Mouse (Mus musculus): ENCODE measurements around the gene Plekha1.

DNA sequence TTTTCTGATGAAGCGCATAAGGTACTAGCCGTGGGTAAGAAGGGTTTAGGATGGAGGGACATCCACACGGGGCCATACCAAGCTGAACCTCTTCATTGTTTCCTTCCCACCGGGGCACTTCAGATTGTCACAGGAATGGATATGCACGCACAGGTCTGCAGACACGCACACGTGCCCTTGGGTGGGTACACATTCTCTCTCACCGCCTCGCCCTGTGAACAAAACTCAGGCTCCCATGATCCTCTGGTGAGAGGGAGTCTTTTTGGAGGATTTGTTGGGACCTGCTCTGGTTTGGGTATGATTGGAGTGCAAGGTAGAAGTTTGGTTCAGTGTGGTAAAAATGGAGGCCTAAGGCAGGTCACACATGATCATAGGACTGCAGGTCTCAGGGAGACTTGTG, 67.4 kb downstream of the Plekha1 start:
- TF ChIP-seq CTCF (IDR thresholded peaks at IDR 0.05; ENCODE audit: low read depth, low read length) (no peak), POLR2A (IDR thresholded peaks at IDR 0.05; ENCODE audit: borderline replicate concordance, low read depth, low read length) (no peak)
